Mouse (Mus musculus): ENCODE measurements around the gene Mcf2.

The Mcf2 gene

DNA sequence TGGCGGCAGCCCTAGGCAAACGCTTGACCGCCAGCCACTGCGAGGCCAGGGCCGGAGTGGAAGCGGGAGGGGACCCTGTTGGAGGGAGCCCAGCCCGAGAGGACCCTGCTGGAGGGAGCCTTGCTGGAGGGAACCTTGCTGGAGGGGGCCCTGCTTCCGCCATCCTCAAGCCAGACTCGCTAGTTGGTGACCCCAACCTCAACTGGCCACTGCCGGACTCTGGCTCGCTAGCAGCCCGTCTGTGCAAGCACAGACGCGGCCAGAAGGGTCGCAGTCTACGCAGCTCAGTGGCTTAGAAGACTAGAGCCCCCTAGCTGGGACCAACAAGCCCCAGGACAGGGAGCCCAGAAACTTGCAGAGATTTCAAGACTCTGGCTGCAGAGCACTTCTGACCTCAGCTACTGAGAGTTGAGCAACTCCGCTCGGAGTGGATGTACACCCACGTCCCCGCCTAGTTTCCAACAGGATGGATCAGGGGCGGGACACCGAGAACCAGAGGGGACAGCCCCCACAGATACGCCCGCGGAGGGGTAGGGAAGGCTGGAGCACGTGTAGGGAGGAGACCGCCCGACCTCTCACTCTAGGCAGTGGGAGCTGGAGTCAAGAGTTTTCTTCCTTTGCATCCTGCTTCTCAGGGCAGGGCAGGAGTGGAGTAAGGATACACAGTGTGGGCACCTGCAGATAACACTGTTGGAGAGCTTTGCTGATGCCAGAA lies at the start of gene Mcf2:
Mcf2 (minus strand) TSS at position 346 of the 715 bp plus-strand sequence.
- peak; percentile 49 for DNase-seq

DNA sequence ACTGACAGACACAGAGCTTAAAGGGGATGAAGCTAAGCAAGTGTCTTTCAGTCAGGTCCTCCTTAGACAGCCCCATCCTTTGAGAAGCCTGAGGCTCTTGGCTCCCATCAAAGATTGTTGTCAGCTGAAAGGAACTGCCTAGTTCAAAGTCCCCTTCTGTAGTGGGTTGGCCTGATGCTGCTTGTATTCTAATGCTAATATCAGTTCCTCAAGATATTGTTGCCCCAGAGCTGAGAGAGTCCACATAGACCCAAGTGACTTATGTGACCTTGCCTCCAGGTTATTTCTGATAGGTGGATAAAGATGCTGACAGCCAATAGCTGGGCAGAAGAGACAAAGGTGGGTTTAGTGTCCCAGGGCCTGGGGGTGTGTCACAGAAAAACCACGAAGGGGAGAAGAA lies 8.8 kb upstream of the Mcf2 start:
- no peak for DNase-seq

DNA sequence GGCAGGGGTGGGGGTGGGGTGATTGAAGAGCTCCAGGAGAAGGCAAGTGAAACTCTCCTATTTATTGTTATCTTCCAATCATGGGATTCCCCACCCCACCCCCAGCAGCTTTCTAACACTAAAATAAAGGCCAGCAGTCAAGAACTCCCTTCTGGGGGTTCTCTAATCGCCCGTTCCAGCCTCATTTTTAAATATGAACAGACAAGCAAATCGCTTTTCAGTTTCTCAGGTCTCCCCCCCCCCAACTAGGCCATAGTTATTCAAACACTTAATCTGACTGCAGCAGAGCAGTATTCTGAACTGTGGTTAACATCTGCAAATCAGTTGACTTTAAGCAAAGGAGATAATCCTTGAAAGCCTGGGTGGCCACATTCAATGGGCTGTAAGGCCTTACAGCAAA lies 3.7 kb upstream of the Mcf2 start:
- no peak for DNase-seq

DNA sequence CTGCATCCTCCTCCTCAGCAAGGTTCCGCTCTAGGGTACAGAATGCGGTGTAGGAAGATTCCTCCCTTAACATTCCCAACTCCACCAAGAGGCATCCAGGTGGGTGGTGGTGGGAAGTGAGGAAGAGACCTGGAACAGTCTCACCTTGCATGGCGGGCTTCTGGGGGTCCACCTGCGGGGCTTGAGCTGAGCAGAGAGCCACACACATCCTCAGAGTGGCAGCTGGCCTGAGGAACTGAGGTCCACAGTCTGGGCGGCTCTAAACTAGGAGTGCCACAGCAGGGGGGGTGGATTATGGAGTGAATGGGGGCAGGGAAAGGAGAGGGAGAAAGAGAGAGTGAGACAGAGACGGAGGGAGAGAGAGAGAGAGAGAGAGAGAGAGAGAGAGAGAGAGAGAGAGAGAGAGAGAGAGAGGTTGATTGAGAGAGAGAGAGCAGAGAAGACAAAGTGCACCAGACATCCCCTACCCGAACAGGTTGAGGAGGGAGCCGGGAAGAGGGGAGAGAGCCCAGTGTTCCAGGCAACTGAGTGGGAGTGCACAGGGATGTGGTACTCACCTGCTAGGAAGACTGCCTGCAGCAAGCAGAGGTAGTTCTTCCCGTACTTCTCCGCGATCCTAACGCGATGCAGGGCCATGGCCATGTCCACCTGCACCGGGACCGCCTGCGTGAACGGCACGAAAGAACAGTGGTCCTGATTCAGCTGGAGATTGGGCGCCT lies 705 bp downstream of the Mcf2 start:
- DNase-seq = peak; percentile 42

DNA sequence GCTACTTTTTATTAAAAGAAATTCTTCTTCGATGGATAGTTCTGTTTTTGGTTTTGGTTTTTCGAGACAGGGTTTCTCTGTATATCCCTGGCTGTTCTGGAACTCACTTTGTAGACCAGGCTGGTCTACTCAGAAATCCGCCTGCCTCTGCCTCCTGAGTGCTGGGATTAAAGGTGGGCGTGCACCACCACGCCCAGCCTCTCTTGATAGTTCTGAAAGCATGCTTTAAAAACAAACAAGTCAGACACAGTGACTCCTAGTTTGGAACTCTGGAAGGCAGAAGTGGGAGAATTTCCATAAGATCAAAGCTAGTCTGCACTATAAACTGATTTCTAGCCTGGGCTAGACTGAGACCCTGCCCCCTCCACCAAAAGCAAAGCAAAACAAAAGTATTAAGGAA lies 8.8 kb downstream of the Mcf2 start:
- DNase-seq = no peak

DNA sequence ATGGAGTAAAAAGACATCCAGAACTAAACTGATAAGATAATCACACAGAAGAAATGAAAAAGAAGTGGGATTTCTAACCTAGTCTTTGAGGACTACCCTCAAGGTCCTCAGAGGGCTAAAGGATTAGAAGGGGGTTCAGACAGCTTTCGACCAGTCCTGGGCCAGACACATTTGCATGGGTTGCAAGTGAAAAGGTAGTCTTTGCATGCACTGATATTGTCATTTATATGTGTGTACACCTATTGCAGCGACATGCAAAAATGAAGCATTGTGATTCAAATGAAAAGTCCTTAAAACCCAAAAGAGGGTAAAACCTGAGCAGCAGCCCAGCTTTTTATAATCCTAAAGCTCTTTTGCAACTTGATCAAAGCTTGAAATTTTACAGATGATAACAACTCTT lies 9.4 kb downstream of the Mcf2 start:
- DNase-seq = no peak

DNA sequence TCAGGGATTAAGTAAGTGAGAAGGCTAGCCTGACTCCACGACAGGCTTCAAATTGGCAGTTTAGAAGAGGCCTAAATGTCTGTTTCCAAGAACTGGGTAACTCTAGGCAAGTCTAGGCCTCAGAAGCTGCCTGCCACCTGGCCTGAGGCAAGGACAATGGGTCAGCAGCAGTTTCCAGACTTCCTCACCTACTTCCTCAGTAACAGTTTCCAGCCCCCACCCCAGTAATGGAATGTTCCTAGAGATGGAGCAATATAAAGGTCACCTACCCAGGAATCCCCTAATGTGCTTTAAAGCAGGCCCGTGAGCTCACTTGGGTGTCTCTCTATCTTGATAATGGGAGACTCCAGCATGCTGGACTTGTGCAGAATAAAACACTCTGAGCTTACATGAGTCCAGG lies 10.1 kb downstream of the Mcf2 start:
- DNase-seq = no peak

DNA sequence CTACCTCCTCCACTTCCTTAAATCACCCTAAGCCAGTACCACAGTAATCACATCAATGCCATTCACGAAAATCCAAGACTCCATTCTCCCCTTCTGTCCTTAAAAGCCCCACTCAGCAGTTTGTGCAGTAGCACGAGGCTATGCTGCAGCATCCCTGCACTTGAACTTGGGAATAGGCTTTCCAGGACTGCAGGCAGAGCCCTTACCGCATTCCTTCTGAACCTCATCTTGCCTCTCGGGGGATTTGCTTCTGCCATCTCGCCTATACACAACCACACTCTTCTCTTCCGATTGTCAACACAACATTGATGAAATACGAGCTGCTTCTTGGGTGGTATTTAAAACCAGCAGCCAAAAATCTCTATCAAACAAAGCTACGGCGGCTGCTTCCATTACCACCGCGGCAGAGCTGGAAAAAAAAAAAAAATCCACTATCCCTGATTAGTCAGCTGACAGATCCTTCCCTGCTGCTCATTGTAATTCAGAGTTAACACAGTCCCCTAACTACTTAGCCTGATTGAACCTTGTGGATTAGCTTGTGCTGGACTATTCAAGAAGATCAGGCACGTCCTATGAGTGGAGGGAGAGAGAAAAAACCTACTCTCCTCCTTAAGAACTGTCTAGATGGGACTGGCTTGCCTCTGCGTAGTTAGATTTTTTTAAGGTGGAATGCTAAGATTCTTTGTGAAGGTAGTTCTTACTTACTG lies 31.5 kb downstream of the Mcf2 start:
- DNase-seq = peak; percentile 66

DNA sequence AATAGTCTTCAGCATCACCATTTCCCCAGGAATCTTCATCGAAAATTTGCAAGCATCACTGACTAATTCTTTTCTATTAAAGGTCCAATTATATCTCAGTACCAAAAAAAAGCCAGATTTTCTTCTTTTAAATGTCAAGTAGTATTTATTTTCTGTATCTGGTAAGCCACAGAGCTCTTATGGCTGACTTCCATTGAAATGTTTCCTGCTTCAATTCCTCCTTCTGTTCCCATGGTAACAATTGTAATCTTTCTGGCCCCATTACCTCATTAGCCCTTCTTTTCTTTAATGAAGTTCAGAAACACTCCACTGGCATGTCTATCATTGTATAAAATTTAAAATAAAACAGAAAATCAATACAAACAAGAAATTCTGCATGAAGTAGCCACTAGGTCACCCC lies 103.5 kb downstream of the Mcf2 start:
- DNase-seq = peak; percentile 21

DNA sequence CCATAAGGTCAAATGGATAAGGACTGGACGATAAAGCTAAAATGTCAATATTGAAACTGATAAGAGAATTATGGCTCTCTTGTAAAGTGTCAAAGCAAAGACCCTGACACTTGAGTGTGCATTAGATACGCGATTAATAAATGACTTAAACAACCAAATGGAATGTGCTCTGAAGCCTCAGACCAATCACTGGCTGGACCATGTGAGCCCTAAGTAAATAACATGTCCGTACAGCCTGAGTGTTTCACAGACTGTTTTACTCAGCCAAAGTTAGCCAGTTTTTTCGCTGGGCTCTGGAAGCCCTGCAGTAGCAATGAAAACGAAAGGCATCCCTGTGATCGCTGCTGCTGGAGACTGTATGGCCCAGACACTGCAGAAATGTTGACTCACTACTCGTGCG lies 123.7 kb downstream of the Mcf2 start:
- DNase-seq = no peak

DNA sequence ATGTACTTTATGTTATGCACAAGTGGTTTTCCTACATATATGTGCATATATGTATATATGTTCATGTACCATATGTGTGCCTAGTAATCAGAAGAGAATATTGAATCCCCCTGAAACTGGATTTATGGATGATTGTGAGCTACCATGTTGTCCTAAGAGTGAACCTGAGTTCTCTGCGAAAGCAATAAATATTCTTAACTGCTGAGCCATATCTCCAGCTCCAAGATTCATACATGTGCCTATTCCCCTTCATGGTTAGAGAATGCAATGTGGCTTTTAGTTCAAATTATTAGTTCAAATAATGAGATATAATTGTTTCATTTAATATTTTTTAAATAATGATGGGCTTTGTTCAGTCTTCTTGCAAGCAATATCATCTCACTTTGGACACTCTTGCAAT lies 124.1 kb downstream of the Mcf2 start:
- no peak for DNase-seq

DNA sequence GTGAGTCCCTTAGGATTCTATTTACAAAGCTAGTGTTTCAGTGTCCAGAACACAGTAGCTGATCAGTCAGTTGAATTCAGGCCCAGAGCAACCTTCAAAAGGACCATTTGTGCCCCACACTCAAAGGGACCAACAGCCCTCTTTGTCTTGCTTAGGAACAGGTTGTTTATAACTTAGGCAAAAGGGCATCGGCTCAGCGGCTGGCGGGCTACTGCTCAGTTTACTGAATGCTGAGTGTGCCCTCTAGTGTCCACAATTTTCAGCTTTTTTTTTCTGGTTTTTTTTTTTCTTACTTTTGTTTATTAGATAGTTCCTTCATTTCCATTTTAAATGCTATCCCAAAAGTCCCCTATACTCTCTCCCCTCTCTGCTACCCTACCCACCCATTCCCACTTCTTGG lies 152.2 kb downstream of the Mcf2 start:
- peak; percentile 47 for DNase-seq

DNA sequence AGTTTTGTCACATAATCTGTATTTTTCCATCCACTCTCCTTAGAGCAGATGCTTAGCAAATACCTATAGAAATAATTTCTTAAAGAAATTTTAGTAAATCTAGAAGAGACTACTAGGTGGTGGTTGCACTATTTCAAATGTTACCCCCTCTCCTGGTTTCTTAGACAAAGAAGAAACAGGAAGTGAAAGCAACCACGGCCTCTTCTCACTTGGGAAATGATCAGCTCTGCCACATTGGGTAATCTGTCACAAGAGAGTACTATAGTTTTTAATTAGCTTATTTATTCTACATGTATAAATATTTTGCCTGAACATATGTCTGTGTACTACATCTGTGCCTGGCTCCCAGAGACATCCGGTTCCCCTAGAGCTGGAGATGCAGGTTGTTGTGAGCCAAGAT lies 157.3 kb downstream of the Mcf2 start:
- DNase-seq = no peak

DNA sequence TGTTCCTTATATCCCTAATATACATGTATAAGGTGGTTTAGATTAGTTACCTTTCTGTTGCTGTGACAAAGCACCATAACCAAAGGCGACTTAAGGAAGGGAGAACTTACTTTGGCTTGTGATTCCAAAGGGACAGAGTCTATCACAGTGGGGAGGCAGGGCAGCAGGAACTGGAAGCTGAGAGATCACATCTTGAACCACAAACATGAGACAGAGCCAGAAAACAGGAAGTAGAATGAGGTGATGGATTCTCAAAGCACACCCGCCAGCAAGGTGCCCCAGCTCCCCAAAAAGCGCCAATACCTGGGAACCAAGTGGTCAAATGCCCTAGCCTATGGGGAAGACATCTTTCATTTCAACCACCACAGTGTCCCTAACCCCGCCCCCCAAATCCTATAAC lies 157.9 kb downstream of the Mcf2 start:
- DNase-seq = no peak

DNA sequence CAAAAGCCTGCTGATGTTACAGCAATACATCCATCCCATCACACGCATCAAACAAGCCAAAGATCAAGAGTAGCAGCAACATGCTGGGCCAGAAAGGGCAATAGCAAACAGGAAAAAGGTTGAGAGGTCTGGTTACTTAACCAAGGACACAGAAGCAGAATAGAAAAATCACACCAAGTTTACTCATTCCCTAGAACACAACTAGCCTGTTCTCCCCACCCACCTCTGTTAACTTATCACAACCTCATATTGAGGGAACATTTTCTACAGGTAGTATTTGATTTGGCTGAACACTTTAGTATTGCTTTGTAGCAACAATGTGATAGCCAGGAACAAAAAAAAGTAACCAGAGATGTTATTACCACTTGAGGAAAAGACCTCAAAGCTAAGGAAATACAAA lies 164.3 kb downstream of the Mcf2 start:
- DNase-seq = no peak

DNA sequence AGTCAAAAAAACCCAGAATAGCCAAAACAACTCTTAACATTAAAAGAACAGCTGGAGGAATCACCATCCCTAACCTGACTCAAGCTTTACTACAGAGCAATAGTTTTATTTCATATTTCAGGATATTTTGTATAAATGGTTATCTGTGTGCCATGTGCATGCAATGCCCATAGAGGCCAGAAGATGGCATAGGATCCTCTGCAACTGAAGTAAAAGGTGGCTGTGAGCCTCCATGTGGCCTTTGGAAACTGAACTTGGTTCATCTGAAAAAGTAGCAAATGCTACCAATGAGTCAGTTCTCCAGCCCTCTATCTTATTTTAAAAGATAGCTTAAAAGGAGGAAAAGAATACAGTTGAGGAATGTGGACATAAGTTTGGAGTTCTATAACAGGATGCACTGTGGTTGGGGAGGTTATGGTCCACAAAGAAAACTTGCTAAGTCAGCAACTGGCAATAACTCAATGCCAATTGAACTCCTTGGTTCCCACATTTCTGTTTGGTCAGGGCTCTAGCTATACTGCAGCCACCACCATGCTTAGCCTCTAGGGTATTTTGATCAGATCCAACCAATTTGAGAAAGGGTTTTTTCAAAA lies 165.7 kb downstream of the Mcf2 start:
- peak; percentile 36 for DNase-seq
